Mouse (Mus musculus): Measurements from ENCODE around the gene Ghdc.

GRCm38 (mm10) chr11:100758707-100759610, 11.8 kb downstream of the Ghdc start:
- TF ChIP-seq EP300 (IDR thresholded peaks at IDR 0.05; ENCODE audit: insufficient read depth, low read depth, low read length) (no peak), CTCF (IDR thresholded peaks at IDR 0.05; ENCODE audit: low read depth, low read length) (no peak)
